Mouse (Mus musculus) layer of hippocampus, postnatal 10 days (tissue): ENCODE results near the gene Gm7792. TPM values are rescaled to one million over a fixed set of nuclear protein-coding genes. Genes with fewer than 3 reads are reported as not detected.
"Not testable (repeated sequence)": the region's sequence is repeated elsewhere in the genome, so short reads cannot be mapped to it uniquely, and the experiment has no call there.

Experiments used
- DNase-seq, 2 experiments: peaks; one replicate each; pipeline ENCODE4 v3.0.0; 2021; ENCODE audit warnings: low spot score in 2 of 2
- long read RNA-seq: library from polyadenylated mRNA; stranded (forward); transcript quantifications from one replicate; pipeline ENCODE4 v2.0.0, GENCODE M21; 2023
- total RNA-seq, 2 experiments: library from RNA; stranded (reverse); gene quantifications; 2 replicates each; pipeline ENCODE4 v1.2.3; 2021

Gene Gm7792
- total RNA-seq = not detected
- long read RNA-seq = 0 reads

DNA sequence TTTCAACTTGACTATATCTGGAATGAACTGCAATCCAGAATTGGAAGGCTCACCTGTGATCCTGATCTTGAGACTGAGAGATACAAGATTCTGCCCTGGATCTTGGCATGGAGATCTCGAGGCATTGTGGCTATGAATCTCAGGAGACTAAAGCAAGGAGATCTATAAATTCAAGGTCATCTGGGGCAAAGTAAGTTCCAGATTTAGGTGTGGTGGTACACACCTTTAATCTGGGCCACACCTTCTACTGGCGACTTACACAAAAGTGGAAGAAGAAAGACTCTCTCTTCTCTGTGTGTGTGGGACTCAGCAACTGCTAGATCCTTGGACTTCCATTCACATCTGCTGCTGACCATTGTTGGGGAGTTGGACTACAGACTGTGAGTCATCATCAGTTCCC lies at the start of gene Gm7792:
TSS of gene Gm7792 (plus strand) at position 301 of the 400 bp plus-strand sequence.
- DNase-seq = not testable (repeated sequence)

Other genes starting within 250 kb of the Gm7792 start
- not detected for gene C87414, start 172.2 kb upstream of the Gm7792 start, total RNA-seq
- gene Gm16429, start 85.3 kb downstream of the Gm7792 start, total RNA-seq = not detected
- gene BC061212, start 226.8 kb downstream of the Gm7792 start, total RNA-seq = not detected
- gene Gm6351, start 232.6 kb downstream of the Gm7792 start, total RNA-seq = not detected